Mouse (Mus musculus): ENCODE data around the gene Exd2.

The Exd2 gene

GRCm38 (mm10) chr12:80498356-80498755 lies 35.5 kb downstream of the Exd2 start:
- no peak for ATAC-seq (ENCODE audit: low TSS enrichment)

GRCm38 (mm10) chr12:80500506-80500905 lies 37.6 kb downstream of the Exd2 start:
- ATAC-seq (ENCODE audit: low TSS enrichment) = no peak

- ATAC-seq (ENCODE audit: low TSS enrichment) = peak; percentile 41; the same call in 1 of the 2 replicates
These were observed 41.8 kb downstream of the Exd2 start for GRCm38 (mm10) chr12:80504718-80505117.

GRCm38 (mm10) chr12:80507041-80507745 lies 44.3 kb downstream of the Exd2 start:
- no peak for ATAC-seq (ENCODE audit: low TSS enrichment)

- ATAC-seq (ENCODE audit: low TSS enrichment) = no peak; the same call in 1 of the 2 replicates
These were observed 55.1 kb downstream of the Exd2 start, which contains the start of gene Galnt16 for GRCm38 (mm10) chr12:80517977-80518376. Gene Galnt16, plus strand, starts transcription at chr12:80518277.

- ATAC-seq (ENCODE audit: low TSS enrichment) = 0 out of 2 replicates have a peak, but pooled peaks have one; percentile 8
These were observed 55.5 kb downstream of the Exd2 start for GRCm38 (mm10) chr12:80518393-80518756.

- ATAC-seq (ENCODE audit: low TSS enrichment) = peak; percentile 71
These were observed 56.1 kb downstream of the Exd2 start for GRCm38 (mm10) chr12:80518757-80519620.

GRCm38 (mm10) chr12:80519621-80520332 lies 56.9 kb downstream of the Exd2 start:
- peak; percentile 29 for ATAC-seq (ENCODE audit: low TSS enrichment)

- no peak for ATAC-seq (ENCODE audit: low TSS enrichment)
These were observed 59.1 kb downstream of the Exd2 start for GRCm38 (mm10) chr12:80522006-80522405.

GRCm38 (mm10) chr12:80524276-80524921 lies 61.5 kb downstream of the Exd2 start:
- ATAC-seq (ENCODE audit: low TSS enrichment) = no peak

- ATAC-seq (ENCODE audit: low TSS enrichment) = no peak
These were observed 62.6 kb downstream of the Exd2 start for GRCm38 (mm10) chr12:80525513-80525912.

GRCm38 (mm10) chr12:80526511-80526910 lies 63.6 kb downstream of the Exd2 start:
- ATAC-seq (ENCODE audit: low TSS enrichment) = no peak

GRCm38 (mm10) chr12:80527727-80528389 lies 65.0 kb downstream of the Exd2 start:
- peak; percentile 65 for ATAC-seq (ENCODE audit: low TSS enrichment)

GRCm38 (mm10) chr12:80530052-80530451 lies 67.2 kb downstream of the Exd2 start:
- ATAC-seq (ENCODE audit: low TSS enrichment) = no peak

- ATAC-seq (ENCODE audit: low TSS enrichment) = no peak
These were observed 67.7 kb downstream of the Exd2 start for GRCm38 (mm10) chr12:80530630-80531029.

GRCm38 (mm10) chr12:80531585-80531984 lies 68.7 kb downstream of the Exd2 start:
- ATAC-seq (ENCODE audit: low TSS enrichment) = no peak

GRCm38 (mm10) chr12:80533876-80534275 lies 71.0 kb downstream of the Exd2 start:
- no peak for ATAC-seq (ENCODE audit: low TSS enrichment)

- peak; percentile 57 for ATAC-seq (ENCODE audit: low TSS enrichment)
These were observed 74.4 kb downstream of the Exd2 start for GRCm38 (mm10) chr12:80537313-80537712.

GRCm38 (mm10) chr12:80538311-80538710 lies 75.4 kb downstream of the Exd2 start:
- ATAC-seq (ENCODE audit: low TSS enrichment) = no peak

- ATAC-seq (ENCODE audit: low TSS enrichment) = peak; percentile 90
These were observed 82.4 kb downstream of the Exd2 start for GRCm38 (mm10) chr12:80545310-80545709.

- ATAC-seq (ENCODE audit: low TSS enrichment) = no peak
These were observed 86.8 kb downstream of the Exd2 start for GRCm38 (mm10) chr12:80549646-80550045.

All from frontal cortex, adult (tissue).